Mouse (Mus musculus) brain, adult 2 months (tissue): ENCODE measurements around the gene Pecam1.
A peak's percentile ranks its signal among the peaks of the same experiment; 100 is the strongest.
"Not testable (repeated sequence)": the region's sequence is repeated elsewhere in the genome, so short reads cannot be mapped to it uniquely, and the experiment has no call there.

Experiments
- DNase-seq: peaks from one replicate; pipeline ENCODE4 v3.0.0; 2011; ENCODE audit warnings: low read depth, low spot score

Pecam1 gene

GRCm38 (mm10) chr11:106667855-106668254, 82.6 kb downstream of the Pecam1 start:
- DNase-seq = no peak

- no peak for DNase-seq
Observed at GRCm38 (mm10) chr11:106666470-106667107, 83.8 kb downstream of the Pecam1 start.

GRCm38 (mm10) chr11:106665841-106666240, 84.6 kb downstream of the Pecam1 start:
- DNase-seq = no peak

GRCm38 (mm10) chr11:106665328-106665727, 85.1 kb downstream of the Pecam1 start:
- no peak for DNase-seq

- DNase-seq = no peak
Observed at GRCm38 (mm10) chr11:106664691-106665090, 85.7 kb downstream of the Pecam1 start.

- peak; percentile 5 for DNase-seq
Observed at GRCm38 (mm10) chr11:106663838-106664237, 86.6 kb downstream of the Pecam1 start.

- no peak for DNase-seq
Observed at GRCm38 (mm10) chr11:106662634-106663407, 87.6 kb downstream of the Pecam1 start.

- DNase-seq = no peak
Observed at GRCm38 (mm10) chr11:106660453-106661081, 89.9 kb downstream of the Pecam1 start.

GRCm38 (mm10) chr11:106659598-106660295, 90.7 kb downstream of the Pecam1 start:
- DNase-seq = peak; percentile 7

- DNase-seq = peak; percentile 95
Observed at GRCm38 (mm10) chr11:106658051-106658880, 92.2 kb downstream of the Pecam1 start.

- not testable (repeated sequence) for DNase-seq
Observed at GRCm38 (mm10) chr11:106656896-106657498, 93.4 kb downstream of the Pecam1 start.

- DNase-seq = peak; percentile 85
Observed at GRCm38 (mm10) chr11:106648347-106648746, 102.1 kb downstream of the Pecam1 start.

GRCm38 (mm10) chr11:106642966-106643637, 107.3 kb downstream of the Pecam1 start:
- no peak for DNase-seq

- no peak for DNase-seq
Observed at GRCm38 (mm10) chr11:106641580-106641979, 108.8 kb downstream of the Pecam1 start.

- no peak for DNase-seq
Observed at GRCm38 (mm10) chr11:106640059-106640458, 110.4 kb downstream of the Pecam1 start.

- DNase-seq = peak; percentile 86
Observed at GRCm38 (mm10) chr11:106639356-106639692, 111.1 kb downstream of the Pecam1 start.

- DNase-seq = peak; percentile 67
Observed at GRCm38 (mm10) chr11:106638551-106639355, 111.7 kb downstream of the Pecam1 start.

- DNase-seq = no peak
Observed at GRCm38 (mm10) chr11:106637754-106638153, 112.7 kb downstream of the Pecam1 start.

- DNase-seq = no peak
Observed at GRCm38 (mm10) chr11:106635946-106636345, 114.5 kb downstream of the Pecam1 start.
